Mouse (Mus musculus): Measurements from ENCODE around the gene Abcc4.

DNA sequence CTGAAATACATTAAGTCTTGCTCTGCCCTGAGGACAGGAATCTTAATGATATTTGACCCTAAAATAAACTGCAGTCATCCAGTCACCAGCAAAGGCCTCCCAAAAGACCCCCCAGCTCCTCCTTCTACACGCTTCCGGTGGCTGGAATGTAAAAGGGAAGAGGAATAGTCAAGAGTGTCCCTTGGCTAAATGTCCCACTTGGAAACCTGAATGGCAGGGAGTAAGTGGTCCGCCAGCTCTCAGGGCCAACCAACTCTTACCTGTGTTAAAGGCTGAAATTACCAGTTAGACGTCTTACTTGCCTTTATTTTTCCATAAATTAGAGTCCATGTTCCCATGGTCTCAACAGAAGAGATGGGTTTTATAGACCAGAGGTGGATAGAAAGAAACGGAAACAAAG, 6.9 kb upstream of the Abcc4 start:
- TF ChIP-seq CTCF (IDR thresholded peaks at IDR 0.05; ENCODE audit: low read depth, low read length) (no peak), POLR2A (IDR thresholded peaks at IDR 0.05; ENCODE audit: extremely low read depth, insufficient read depth, low read length) (no peak)

Data from liver, adult 2 months (tissue).